Mouse (Mus musculus): ENCODE data around the gene Ifrd2. TPM values are rescaled to one million over a fixed set of nuclear protein-coding genes. Genes with fewer than 3 reads are reported as not detected.

Ifrd2 gene
- polyA plus RNA-seq, 1 experiment from 2014 or later = 17.8 TPM

Other genes starting within 250 kb of the Ifrd2 start
- 15.8 and 20.1 TPM in 2 replicates for gene Hemk1, start 249.3 kb upstream of the Ifrd2 start, polyA plus RNA-seq (2014; fragmentation: Nextera tagmentation; extraction: Ambion mirVana)
- gene 6430571L13Rik, start 247.0 kb upstream of the Ifrd2 start, polyA plus RNA-seq (2014; fragmentation: Nextera tagmentation; extraction: Ambion mirVana) = 4.3 and 7.3 TPM in 2 replicates
- gene Cacna2d2, start 188.0 kb upstream of the Ifrd2 start, polyA plus RNA-seq (2014; fragmentation: Nextera tagmentation; extraction: Ambion mirVana) = 7.1 and 10.6 TPM in 2 replicates
- 47.7 and 48.7 TPM in 2 replicates for gene Tmem115, start 53.7 kb upstream of the Ifrd2 start, polyA plus RNA-seq (2014; fragmentation: Nextera tagmentation; extraction: Ambion mirVana)
- gene Cyb561d2, start 45.4 kb upstream of the Ifrd2 start, polyA plus RNA-seq (2014; fragmentation: Nextera tagmentation; extraction: Ambion mirVana) = 42.2 and 46.7 TPM in 2 replicates
- 71.5 and 74.9 TPM in 2 replicates for gene Nprl2, start 45.4 kb upstream of the Ifrd2 start, polyA plus RNA-seq (2014; fragmentation: Nextera tagmentation; extraction: Ambion mirVana)
- gene Zmynd10, start 40.3 kb upstream of the Ifrd2 start, polyA plus RNA-seq (2014; fragmentation: Nextera tagmentation; extraction: Ambion mirVana) = 1.2 and 2.0 TPM in 2 replicates
- gene Rassf1, start 36.1 kb upstream of the Ifrd2 start, polyA plus RNA-seq (2014; fragmentation: Nextera tagmentation; extraction: Ambion mirVana) = 34.1 and 34.9 TPM in 2 replicates
- gene Tusc2, start 24.4 kb upstream of the Ifrd2 start, polyA plus RNA-seq (2014; fragmentation: Nextera tagmentation; extraction: Ambion mirVana) = 111 and 126 TPM in 2 replicates
- 60.3 and 70.0 TPM in 2 replicates for gene Hyal2, start 19.7 kb upstream of the Ifrd2 start, polyA plus RNA-seq (2014; fragmentation: Nextera tagmentation; extraction: Ambion mirVana)
- 3.1 and 4.7 TPM in 2 replicates for gene Hyal1, start 10.7 kb upstream of the Ifrd2 start, polyA plus RNA-seq (2014; fragmentation: Nextera tagmentation; extraction: Ambion mirVana)
- 13.3 and 15.6 TPM in 2 replicates for gene Naa80, start 8.8 kb upstream of the Ifrd2 start, polyA plus RNA-seq (2014; fragmentation: Nextera tagmentation; extraction: Ambion mirVana)
- gene Hyal3, start 6.8 kb upstream of the Ifrd2 start, polyA plus RNA-seq (2014; fragmentation: Nextera tagmentation; extraction: Ambion mirVana) = 1.5 and 2.1 TPM in 2 replicates
- 2.8 and 5.3 TPM in 2 replicates for gene Sema3b, start 21.6 kb downstream of the Ifrd2 start, polyA plus RNA-seq (2014; fragmentation: Nextera tagmentation; extraction: Ambion mirVana)
- gene Gnai2, start 47.7 kb downstream of the Ifrd2 start, polyA plus RNA-seq (2014; fragmentation: Nextera tagmentation; extraction: Ambion mirVana) = 234 and 258 TPM in 2 replicates
- 31.3 and 36.6 TPM in 2 replicates for gene Slc38a3, start 81.9 kb downstream of the Ifrd2 start, polyA plus RNA-seq (2014; fragmentation: Nextera tagmentation; extraction: Ambion mirVana)
- 1.4 and 2.7 TPM in 2 replicates for gene Gnat1, start 92.1 kb downstream of the Ifrd2 start, polyA plus RNA-seq (2014; fragmentation: Nextera tagmentation; extraction: Ambion mirVana)
- 17.0 and 18.7 TPM in 2 replicates for gene Sema3f, start 122.8 kb downstream of the Ifrd2 start, polyA plus RNA-seq (2014; fragmentation: Nextera tagmentation; extraction: Ambion mirVana)
- 237 and 239 TPM in 2 replicates for gene Rbm5, start 183.4 kb downstream of the Ifrd2 start, polyA plus RNA-seq (2014; fragmentation: Nextera tagmentation; extraction: Ambion mirVana)

Data from neural tube, embryonic 14.5 days (tissue).